Mouse (Mus musculus) spleen, adult 2 months (tissue): ENCODE results near the gene Depdc5.

Source experiments
- CTCF ChIP-seq: fragments of 200-500 bp; IDR thresholded peaks from 2 replicates; pipeline ENCODE4 v1.5.1; 2011; ENCODE audit warnings: mild to moderate bottlenecking, inconsistent platforms; ENCODE audit not compliant: insufficient read depth, insufficient read length, insufficient replicate concordance; ENCODE audit errors: extremely low read depth
- POLR2A ChIP-seq: fragments of 200-500 bp; IDR thresholded peaks from 2 replicates; pipeline ENCODE4 v1.6.1; 2011; ENCODE audit warnings: low read depth, low read length, inconsistent platforms

GRCm38 (mm10) chr5:32955716-32956115 is 92.2 kb downstream of the Depdc5 start:
- TF ChIP-seq CTCF = no peak
- TF ChIP-seq POLR2A = no peak
